Mouse (Mus musculus) midbrain, embryonic 12.5 days (tissue): ENCODE measurements at regions not wholly inside any gene's neighbourhood (a gene's known extent, or its start where the extent isn't known, plus 50 kb on each side); places are given as distances from the start of the nearest gene placed in this dataset.

Experiments used
- ATAC-seq: fragments of 200-750 bp; cut with Nextera tagmentation; 2 replicates; pipeline ENCODE4 v1.8.0; 2017; ENCODE audit warnings: low read depth, moderate TSS enrichment, moderate library complexity; ENCODE audit not compliant: low FRiP score
- H3K27ac ChIP-seq: fragments of 300-500 bp; sonication (generic); replicated peaks from 2 replicates; pipeline ENCODE4 v1.5.1; 2016; ENCODE audit warnings: mild to moderate bottlenecking
- H3K27me3 ChIP-seq: fragments of 300-500 bp; sonication (generic); 2 replicates; pipeline ENCODE4 v1.6.1; 2016; ENCODE audit warnings: mild to moderate bottlenecking
- H3K36me3 ChIP-seq: fragments of 300-500 bp; sonication (generic); 2 replicates; pipeline ENCODE4 v1.6.1; 2016
- H3K4me1 ChIP-seq: fragments of 300-500 bp; sonication (generic); 2 replicates; pipeline ENCODE4 v1.6.1; 2016
- H3K4me2 ChIP-seq: fragments of 300-500 bp; sonication (generic); replicated peaks from 2 replicates; pipeline ENCODE4 v1.6.1; 2016; ENCODE audit warnings: mild to moderate bottlenecking, moderate library complexity
- H3K4me3 ChIP-seq: fragments of 300-500 bp; sonication (generic); 2 replicates; pipeline ENCODE4 v1.5.1; 2016; ENCODE audit warnings: mild to moderate bottlenecking
- H3K9ac ChIP-seq: fragments of 300-500 bp; sonication (generic); replicated peaks from 2 replicates; pipeline ENCODE4 v1.6.1; 2016; ENCODE audit warnings: mild to moderate bottlenecking, moderate library complexity
- H3K9me3 ChIP-seq: fragments of 300-500 bp; sonication (generic); 2 replicates; pipeline ENCODE4 v1.6.1; 2016; ENCODE audit warnings: mild to moderate bottlenecking
- WGBS: fragments of 180-500 bp; shearing (Covaris S2); methylation state at CpG from one replicate; pipeline ENCODE4 v1.1.7; 2016; 5-methylcytosine and 5-hydroxymethylcytosine counted together

- 84% methylated on average over 5 of the region's 5 CpGs for WGBS
- H3K4me3 ChIP-seq, result no peak overlapping the region
- H3K4me1 ChIP-seq, result no peaks in the 10 kb centered on the region
- no peaks in the 10 kb centered on the region for H3K36me3 ChIP-seq
- H3K4me2 ChIP-seq, result no peak overlapping the region
- H3K9ac ChIP-seq, result no peak overlapping the region
- H3K27me3 ChIP-seq, result no peaks in the 10 kb centered on the region
- no peak for ATAC-seq
- no peak overlapping the region for H3K27ac ChIP-seq
- no peaks in the 10 kb centered on the region for H3K9me3 ChIP-seq
Measured at GRCm38 (mm10) chr12:58429929-58430328, 160.8 kb upstream of the Clec14a start.

- no peak for ATAC-seq
- no peak overlapping the region for H3K4me2 ChIP-seq
- no peak overlapping the region for H3K4me3 ChIP-seq
- no peaks in the 10 kb centered on the region for H3K36me3 ChIP-seq
- no peak overlapping the region for H3K27ac ChIP-seq
- 90% methylated on average over 6 of the region's 6 CpGs for WGBS
- no peak overlapping the region for H3K9ac ChIP-seq
- no peaks in the 10 kb centered on the region for H3K4me1 ChIP-seq
- H3K9me3 ChIP-seq, result no peaks in the 10 kb centered on the region
- no peaks in the 10 kb centered on the region for H3K27me3 ChIP-seq
Measured at GRCm38 (mm10) chr12:58426758-58427157, 157.7 kb upstream of the Clec14a start.

GRCm38 (mm10) chr12:58425961-58426360, 156.9 kb upstream of the Clec14a start:
- ATAC-seq, result no peak
- 84% methylated on average over 4 of the region's 4 CpGs for WGBS
- H3K27me3 ChIP-seq, result no peaks in the 10 kb centered on the region

GRCm38 (mm10) chr12:58423581-58423980, 154.5 kb upstream of the Clec14a start:
- Histone ChIP-seq H3K4me3 (no peak overlapping the region), H3K27ac (no peak overlapping the region)
- 48% methylated on average over 1 of the region's 1 CpGs for WGBS

More at GRCm38 (mm10) chr12:58425961-58426360, 156.9 kb upstream of the Clec14a start:
- Histone ChIP-seq H3K4me2 (no peak overlapping the region), H3K27ac (no peak overlapping the region), H3K9ac (no peak overlapping the region), H3K9me3 (no peaks in the 10 kb centered on the region), H3K4me1 (no peaks in the 10 kb centered on the region), H3K4me3 (no peak overlapping the region), H3K36me3 (no peaks in the 10 kb centered on the region)

GRCm38 (mm10) chr12:58401904-58402303, 132.8 kb upstream of the Clec14a start:
- H3K27ac ChIP-seq, result no peak overlapping the region
- H3K9ac ChIP-seq, result no peak overlapping the region
- no peak for ATAC-seq
- 72% methylated on average over 3 of the region's 3 CpGs for WGBS
- no peak overlapping the region for H3K4me2 ChIP-seq
- no peak overlapping the region for H3K4me3 ChIP-seq
- H3K9me3 ChIP-seq, result no peaks in the 10 kb centered on the region
- no peaks in the 10 kb centered on the region for H3K4me1 ChIP-seq
- no peaks in the 10 kb centered on the region for H3K27me3 ChIP-seq
- H3K36me3 ChIP-seq, result no peaks in the 10 kb centered on the region

More at GRCm38 (mm10) chr12:58423581-58423980, 154.5 kb upstream of the Clec14a start:
- Histone ChIP-seq H3K4me1 (no peaks in the 10 kb centered on the region), H3K27me3 (no peaks in the 10 kb centered on the region), H3K9me3 (no peaks in the 10 kb centered on the region), H3K4me2 (no peak overlapping the region), H3K36me3 (no peaks in the 10 kb centered on the region), H3K9ac (no peak overlapping the region)
- ATAC-seq, result no peak

- H3K27me3 ChIP-seq, result no peaks in the 10 kb centered on the region
- no peak for ATAC-seq
- no peak overlapping the region for H3K4me3 ChIP-seq
- no peak overlapping the region for H3K4me2 ChIP-seq
- no peak overlapping the region for H3K9ac ChIP-seq
- H3K9me3 ChIP-seq, result no peaks in the 10 kb centered on the region
- WGBS, result 88% methylated on average over 4 of the region's 4 CpGs
- no peaks in the 10 kb centered on the region for H3K36me3 ChIP-seq
- no peaks in the 10 kb centered on the region for H3K4me1 ChIP-seq
- no peak overlapping the region for H3K27ac ChIP-seq
Measured at GRCm38 (mm10) chr12:58360258-58360657, 91.2 kb upstream of the Clec14a start.

GRCm38 (mm10) chr12:58334163-58334562, 65.1 kb upstream of the Clec14a start:
- Histone ChIP-seq H3K9me3 (no peaks in the 10 kb centered on the region), H3K27ac (no peak overlapping the region), H3K4me1 (no peaks in the 10 kb centered on the region), H3K4me2 (no peak overlapping the region), H3K4me3 (no peak overlapping the region), H3K36me3 (no peaks in the 10 kb centered on the region), H3K27me3 (no peaks in the 10 kb centered on the region), H3K9ac (no peak overlapping the region)
- ATAC-seq, result no peak

- no peak overlapping the region for H3K4me2 ChIP-seq
- H3K4me3 ChIP-seq, result no peak overlapping the region
- 89% methylated on average over 2 of the region's 2 CpGs for WGBS
- no peaks in the 10 kb centered on the region for H3K36me3 ChIP-seq
- H3K9me3 ChIP-seq, result no peaks in the 10 kb centered on the region
- H3K9ac ChIP-seq, result no peak overlapping the region
- no peaks in the 10 kb centered on the region for H3K4me1 ChIP-seq
- H3K27ac ChIP-seq, result no peak overlapping the region
- H3K27me3 ChIP-seq, result no peaks in the 10 kb centered on the region
- ATAC-seq, result no peak
Measured at GRCm38 (mm10) chr12:58329913-58330312, 60.8 kb upstream of the Clec14a start.

- 92% methylated on average over 3 of the region's 3 CpGs for WGBS
Measured at GRCm38 (mm10) chr12:58323953-58324352, 54.9 kb upstream of the Clec14a start.

More at GRCm38 (mm10) chr12:58323953-58324352, 54.9 kb upstream of the Clec14a start:
- no peaks in the 10 kb centered on the region for H3K4me1 ChIP-seq
- no peaks in the 10 kb centered on the region for H3K36me3 ChIP-seq
- no peaks in the 10 kb centered on the region for H3K27me3 ChIP-seq
- H3K27ac ChIP-seq, result no peak overlapping the region
- no peak overlapping the region for H3K9ac ChIP-seq
- ATAC-seq, result no peak
- H3K4me2 ChIP-seq, result no peak overlapping the region
- H3K9me3 ChIP-seq, result no peaks in the 10 kb centered on the region
- no peak overlapping the region for H3K4me3 ChIP-seq
